Mouse (Mus musculus): Measurements from ENCODE around the gene Pias4. TPM values are rescaled to one million over a fixed set of nuclear protein-coding genes. Genes with fewer than 3 reads are reported as not detected.

The Pias4 gene
- total and polyA plus RNA-seq, 3 experiments: 21.0 to 40.4 TPM; not detected in 1

GRCm38 (mm10) chr10:81143845-81144437 is 23.8 kb downstream of the Pias4 start:
- DNase-seq (ENCODE audit: low read depth, low spot score): no peak
- H3K9ac ChIP-seq (ENCODE audit: control insufficient read depth, low read depth, low read length, poor library complexity, severe bottlenecking): no peak overlapping the region
- H3K79me2 ChIP-seq (ENCODE audit: control insufficient read depth, insufficient read depth, low read length, poor library complexity): peaks cover 80% of the 10 kb centered on the region
- H3K36me3 ChIP-seq (ENCODE audit: control insufficient read depth in 1 of 2, insufficient read depth in 2 of 2, low read length in 2 of 2): peaks cover 9 to 16% of the 10 kb centered on the region in 2 experiments
- no peaks in the 10 kb centered on the region for H3K9me3 ChIP-seq (replicated peaks; ENCODE audit: insufficient read depth, low read length)
- no peak overlapping the region for H3K4me3 ChIP-seq (ENCODE audit: control insufficient read depth in 1 of 2, insufficient read depth in 1 of 2, low read depth in 2 of 2, low read length in 2 of 2)
- peaks cover under 1 to 8% of the 10 kb centered on the region in 2 experiments; a peak in 3 of 4 replicates for H3K4me1 ChIP-seq (ENCODE audit: control insufficient read depth in 1 of 2, insufficient read depth in 2 of 2, low read length in 2 of 2)
- H3K27ac ChIP-seq (ENCODE audit: control insufficient read depth, low read depth, low read length): no peak overlapping the region
- no peaks in the 10 kb centered on the region for H3K27me3 ChIP-seq (ENCODE audit: control insufficient read depth in 1 of 2, insufficient read depth in 2 of 2, low read length in 2 of 2)
- TF ChIP-seq JUND (IDR thresholded peaks at IDR 0.05; ENCODE audit: low read depth, low read length): no peak
- no peak for TF ChIP-seq ETS1 (IDR thresholded peaks at IDR 0.05; ENCODE audit: low read depth, low read length)
- TF ChIP-seq HCFC1 (IDR thresholded peaks at IDR 0.05; ENCODE audit: low read depth, low read length): no peak
- TF ChIP-seq MYC (IDR thresholded peaks at IDR 0.05; ENCODE audit: low read depth, low read length): no peak
- no peak for TF ChIP-seq GABPA (IDR thresholded peaks at IDR 0.05; ENCODE audit: low read depth, low read length)
- TF ChIP-seq E2F4 (IDR thresholded peaks at IDR 0.05; ENCODE audit: borderline replicate concordance, low read depth, low read length): no peak
- TF ChIP-seq USF1 (IDR thresholded peaks at IDR 0.05; ENCODE audit: low read depth, low read length): no peak
- TF ChIP-seq NRF1 (IDR thresholded peaks at IDR 0.05; ENCODE audit: insufficient read depth, low read depth, low read length, poor library complexity, severe bottlenecking): no peak
- no peak for TF ChIP-seq USF2 (IDR thresholded peaks at IDR 0.05; ENCODE audit: borderline replicate concordance in 1 of 2, insufficient read depth in 1 of 2, low read depth in 1 of 2, low read length in 2 of 2)
- no peak for TF ChIP-seq POLR2AphosphoS5 (IDR thresholded peaks at IDR 0.05; ENCODE audit: borderline replicate concordance, low read depth, low read length)
- no peak for TF ChIP-seq ELF1 (IDR thresholded peaks at IDR 0.05; ENCODE audit: low read depth, low read length)
- TF ChIP-seq MAX (IDR thresholded peaks at IDR 0.05; ENCODE audit: low read length): no peak
- TF ChIP-seq TCF12 (IDR thresholded peaks at IDR 0.05; ENCODE audit: low read depth, low read length): no peak
- no peak for TF ChIP-seq KAT2A (conservative IDR thresholded peaks at IDR 0.05; ENCODE audit: low read depth, low read length)
- no peak for TF ChIP-seq ZKSCAN1 (IDR thresholded peaks at IDR 0.05; ENCODE audit: low read depth, low read length)
- TF ChIP-seq MAZ (IDR thresholded peaks at IDR 0.05; ENCODE audit: low read depth, low read length): no peak
- TF ChIP-seq MXI1 (IDR thresholded peaks at IDR 0.05; ENCODE audit: low read depth, low read length): no peak
- TF ChIP-seq NELFE (IDR thresholded peaks at IDR 0.05; ENCODE audit: low read depth, low read length): no peak
- TF ChIP-seq GATA1 (IDR thresholded peaks at IDR 0.05; ENCODE audit: low read depth, low read length): no peak
- TF ChIP-seq UBTF (IDR thresholded peaks at IDR 0.05; ENCODE audit: borderline replicate concordance, insufficient read depth, low read depth, low read length): no peak

Measured in MEL (cell line).